Mouse (Mus musculus): ENCODE data around the gene Gm43518. TPM values are rescaled to one million over a fixed set of nuclear protein-coding genes. Genes with fewer than 3 reads are reported as not detected.

Gm43518 gene
- total RNA-seq, 2 experiments from 2014 or later = 0.87 to 1.3 TPM

- peak; percentile 55 to 65 for DNase-seq (ENCODE audit: low spot score in 2 of 2)
- no peak overlapping the region for H3K27ac ChIP-seq
- peak; percentile 92 for TF ChIP-seq CTCF (conservative IDR thresholded peaks at IDR 0.05)
- no peak overlapping the region for H3K4me3 ChIP-seq
These were observed 20.0 kb downstream of the Gm43518 start for GRCm38 (mm10) chr5:123947041-123947761.

GRCm38 (mm10) chr5:123952365-123953045 is 25.3 kb downstream of the Gm43518 start:
- DNase-seq (ENCODE audit: low spot score in 2 of 2) = peak; percentile 49 to 70
- no peak overlapping the region for H3K4me3 ChIP-seq
- peak overlapping the region; percentile 67; the same call in 1 of the 2 replicates for H3K27ac ChIP-seq
- no peak for TF ChIP-seq CTCF (conservative IDR thresholded peaks at IDR 0.05)

GRCm38 (mm10) chr5:123957213-123957612 is 30.0 kb downstream of the Gm43518 start:
- Histone ChIP-seq H3K27ac (no peak overlapping the region), H3K4me3 (no peak overlapping the region)
- DNase-seq (ENCODE audit: low spot score in 2 of 2) = no peak
- TF ChIP-seq CTCF (conservative IDR thresholded peaks at IDR 0.05) = no peak

DNA sequence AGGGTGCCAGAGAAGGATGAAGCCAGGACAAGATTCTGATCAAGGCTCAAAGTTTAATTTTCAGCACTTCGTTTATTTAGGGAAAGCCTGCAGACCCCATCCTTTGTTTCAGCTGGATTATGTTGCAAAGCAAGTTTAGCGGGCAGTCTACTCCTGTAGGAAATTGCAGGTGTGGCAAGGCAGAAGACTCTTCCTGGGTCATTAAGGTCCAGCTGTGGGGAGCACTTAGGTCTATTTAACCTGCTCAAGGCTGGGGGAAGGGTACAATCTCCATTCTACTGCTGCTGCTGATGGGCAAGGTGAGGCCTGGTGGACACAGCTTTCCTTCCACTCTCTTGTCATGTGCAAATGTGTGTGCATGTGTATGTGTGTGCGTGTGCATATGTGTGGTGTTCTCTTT is 31.8 kb downstream of the Gm43518 start:
- TF ChIP-seq CTCF (conservative IDR thresholded peaks at IDR 0.05) = no peak
- no peak for DNase-seq (ENCODE audit: low spot score in 2 of 2)
- no peak overlapping the region for H3K27ac ChIP-seq
- no peak overlapping the region for H3K4me3 ChIP-seq

DNA sequence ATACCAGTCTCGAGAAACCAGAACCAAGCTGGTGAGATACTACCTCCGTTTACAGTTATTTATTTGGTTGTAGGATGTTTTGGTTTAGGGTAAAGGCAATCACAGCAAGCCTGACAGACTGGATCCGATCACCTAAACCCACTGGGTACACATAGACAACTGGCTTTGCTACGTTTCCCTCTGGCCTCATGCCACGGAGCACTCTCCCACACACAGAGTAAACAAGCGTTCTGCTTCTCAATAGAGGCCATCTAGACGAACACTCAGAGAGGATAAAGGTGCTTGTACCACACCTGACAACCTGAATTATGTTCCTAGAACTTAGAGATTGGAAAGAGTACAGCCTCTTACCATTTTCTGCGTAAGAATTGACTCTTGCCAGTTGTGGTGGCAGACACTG is 32.9 kb downstream of the Gm43518 start:
- TF ChIP-seq CTCF (conservative IDR thresholded peaks at IDR 0.05) = no peak
- no peak overlapping the region for H3K4me3 ChIP-seq
- no peak overlapping the region for H3K27ac ChIP-seq
- no peak for DNase-seq (ENCODE audit: low spot score in 2 of 2)

DNA sequence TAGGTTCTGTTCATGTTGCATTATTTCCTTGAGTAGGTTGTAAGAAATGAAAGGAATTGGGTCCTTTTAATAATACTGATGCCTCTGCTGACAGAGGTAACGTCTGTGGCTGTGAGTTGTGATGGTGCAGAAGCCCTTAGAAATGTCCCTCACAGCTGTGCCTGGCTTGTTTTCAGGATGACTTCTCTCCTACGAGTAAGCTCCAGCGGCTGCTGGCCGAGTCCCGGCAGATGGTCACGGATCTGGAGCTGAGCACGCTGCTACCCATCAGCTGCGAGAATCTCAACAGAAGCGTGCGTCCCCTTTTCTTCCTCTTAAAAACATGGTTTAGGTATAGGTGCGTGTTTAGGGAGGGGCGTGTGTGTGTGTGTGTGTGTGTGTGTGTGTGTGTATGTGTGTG is 33.8 kb downstream of the Gm43518 start:
- no peak for DNase-seq (ENCODE audit: low spot score in 2 of 2)
- no peak overlapping the region for H3K27ac ChIP-seq
- TF ChIP-seq CTCF (conservative IDR thresholded peaks at IDR 0.05) = no peak
- no peak overlapping the region for H3K4me3 ChIP-seq

GRCm38 (mm10) chr5:123964208-123964607 is 37.0 kb downstream of the Gm43518 start:
- TF ChIP-seq CTCF (conservative IDR thresholded peaks at IDR 0.05) = no peak
- no peak overlapping the region for H3K4me3 ChIP-seq

GRCm38 (mm10) chr5:123966759-123967158 is 39.5 kb downstream of the Gm43518 start:
- no peak for DNase-seq (ENCODE audit: low spot score in 2 of 2)
- no peak overlapping the region for H3K27ac ChIP-seq
- H3K4me3 ChIP-seq = no peak overlapping the region
- TF ChIP-seq CTCF (conservative IDR thresholded peaks at IDR 0.05) = no peak

More at GRCm38 (mm10) chr5:123964208-123964607, 37.0 kb downstream of the Gm43518 start:
- H3K27ac ChIP-seq = no peak overlapping the region
- DNase-seq (ENCODE audit: low spot score in 2 of 2) = no peak

DNA sequence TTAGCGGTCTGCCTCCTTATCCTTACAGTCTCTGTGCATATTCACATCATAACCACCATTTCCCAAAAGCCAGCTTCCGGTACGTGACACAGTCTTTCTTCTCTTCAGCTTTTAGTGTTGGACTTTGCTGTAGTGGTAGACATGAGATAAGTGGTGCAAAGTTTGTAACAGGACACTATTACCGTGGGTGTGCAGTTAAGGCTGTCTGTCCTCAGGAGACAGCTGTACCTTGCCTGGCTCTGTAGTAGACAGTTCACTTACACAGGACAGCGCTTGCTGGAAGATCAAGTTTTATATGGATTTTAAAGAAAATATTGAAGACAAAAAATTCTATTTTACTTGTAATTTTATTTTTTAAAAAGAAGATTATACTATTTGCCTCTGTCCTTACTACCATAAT is 41.2 kb downstream of the Gm43518 start:
- Histone ChIP-seq H3K4me3 (no peak overlapping the region), H3K27ac (no peak overlapping the region)
- DNase-seq (ENCODE audit: low spot score in 2 of 2) = no peak
- TF ChIP-seq CTCF (conservative IDR thresholded peaks at IDR 0.05) = no peak

- DNase-seq (ENCODE audit: low spot score in 2 of 2) = no peak
- no peak overlapping the region for H3K27ac ChIP-seq
- TF ChIP-seq CTCF (conservative IDR thresholded peaks at IDR 0.05) = no peak
- no peak overlapping the region for H3K4me3 ChIP-seq
These were observed 42.0 kb downstream of the Gm43518 start for GRCm38 (mm10) chr5:123969216-123969615.

- Histone ChIP-seq H3K27ac (no peak overlapping the region), H3K4me3 (no peak overlapping the region)
- no peak for TF ChIP-seq CTCF (conservative IDR thresholded peaks at IDR 0.05)
- no peak for DNase-seq (ENCODE audit: low spot score in 2 of 2)
These were observed 43.4 kb downstream of the Gm43518 start for GRCm38 (mm10) chr5:123970576-123970975.

- Histone ChIP-seq H3K4me3 (no peak overlapping the region), H3K27ac (no peak overlapping the region)
- TF ChIP-seq CTCF (conservative IDR thresholded peaks at IDR 0.05) = no peak
- no peak for DNase-seq (ENCODE audit: low spot score in 2 of 2)
These were observed 45.2 kb downstream of the Gm43518 start for GRCm38 (mm10) chr5:123972453-123972852.

DNA sequence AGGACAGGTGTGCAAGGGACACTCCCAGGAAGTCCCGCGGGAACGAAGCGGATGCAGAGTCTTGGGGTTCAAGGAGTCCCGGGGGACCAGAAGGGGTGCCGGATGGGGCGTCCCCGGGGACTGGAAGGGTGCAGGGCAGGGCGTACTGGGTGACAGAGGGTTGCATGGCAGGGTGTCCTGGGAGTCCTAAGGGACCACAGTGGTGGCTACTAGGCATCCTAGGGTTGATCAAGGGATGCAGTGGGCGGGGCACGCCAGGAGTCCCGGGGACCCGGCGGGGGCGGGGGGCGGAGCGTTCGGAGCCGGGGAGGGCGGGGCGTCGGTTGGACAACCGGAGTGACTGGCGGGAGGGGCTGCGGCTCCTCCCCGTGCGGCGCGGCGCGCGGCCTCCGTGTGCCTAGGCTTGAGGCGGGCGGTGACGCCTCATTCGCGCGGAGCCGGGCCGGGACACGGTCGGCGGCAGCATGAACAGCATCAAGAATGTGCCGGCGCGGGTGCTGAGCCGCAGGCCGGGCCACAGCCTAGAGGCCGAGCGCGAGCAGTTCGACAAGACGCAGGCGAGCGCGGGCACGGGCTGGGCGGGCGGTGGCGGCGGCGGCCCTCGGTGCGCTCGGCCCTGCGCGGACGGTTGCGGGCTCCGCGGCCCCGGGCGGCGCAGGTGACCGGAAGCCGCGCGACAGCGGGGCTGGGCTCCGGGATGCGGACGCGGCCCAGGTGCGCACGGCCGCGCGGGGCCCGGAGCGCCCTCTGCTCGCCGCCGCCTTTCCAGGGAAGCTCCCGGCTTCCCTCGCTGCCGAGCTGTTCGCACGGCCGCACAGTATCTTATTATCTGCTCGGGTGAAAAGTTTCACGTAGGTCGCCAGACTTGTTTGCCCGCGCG is 46.3 kb downstream of the Gm43518 start, which contains the start of gene Hip1r:
TSS of gene Hip1r (plus strand) at position 330 of the 880 bp plus-strand sequence.
- no peak for TF ChIP-seq CTCF (conservative IDR thresholded peaks at IDR 0.05)
- Histone ChIP-seq H3K4me3 (peak within 1 kb of the TSS; percentile 82), H3K27ac (peak within 1 kb of the TSS; percentile 86)
- peak; percentile 66 to 73 for DNase-seq (ENCODE audit: low spot score in 2 of 2)

Measured in layer of hippocampus, adult 2 months (tissue).